Mouse (Mus musculus) embryo, embryonic 9.5 days (tissue): ENCODE results near the gene Nmt1.

Experiments
- DNase-seq: peaks from one replicate; pipeline ENCODE4 v3.0.0-alpha.2; 2017; ENCODE audit errors: extremely low spot score

The Nmt1 gene

DNA sequence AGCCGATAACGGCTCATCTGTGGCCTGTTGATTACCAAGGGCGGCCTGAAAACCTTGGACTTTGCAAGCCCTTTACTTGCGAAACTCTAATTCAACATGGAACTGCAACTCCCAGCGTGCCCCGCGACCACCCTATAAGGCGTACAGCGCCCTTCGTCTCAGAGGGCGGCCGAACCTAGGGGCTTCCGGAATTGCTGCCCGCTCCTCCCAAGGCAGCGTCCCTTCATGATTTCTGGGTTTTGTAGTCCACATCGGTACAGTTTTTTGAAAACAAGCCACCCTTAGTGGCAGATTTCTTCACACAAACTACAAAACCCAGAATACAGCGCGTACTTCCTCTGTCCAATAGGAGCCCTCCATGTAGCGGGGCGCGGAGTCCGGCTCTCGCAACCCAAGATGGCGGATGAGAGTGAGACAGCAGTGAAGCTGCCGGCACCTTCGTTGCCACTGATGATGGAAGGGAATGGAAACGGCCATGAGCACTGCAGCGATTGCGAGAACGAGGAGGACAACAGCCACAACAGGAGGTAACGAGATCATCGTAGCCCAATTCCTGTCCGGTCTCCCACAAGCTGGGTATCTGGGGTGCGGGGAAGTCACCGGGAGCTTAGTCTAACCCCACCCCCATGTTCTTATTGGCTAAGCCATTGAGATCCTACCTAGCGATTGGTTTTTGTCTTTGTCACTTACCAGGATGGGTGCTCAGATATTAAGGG, at the start of gene Nmt1, which contains the start of gene Dcakd:
TSS of gene Nmt1 (plus strand) at position 15 of the 716 bp plus-strand sequence.
TSS of gene Dcakd (minus strand) at position 158 of the 716 bp plus-strand sequence.
- peak; percentile 98 for DNase-seq

DNA sequence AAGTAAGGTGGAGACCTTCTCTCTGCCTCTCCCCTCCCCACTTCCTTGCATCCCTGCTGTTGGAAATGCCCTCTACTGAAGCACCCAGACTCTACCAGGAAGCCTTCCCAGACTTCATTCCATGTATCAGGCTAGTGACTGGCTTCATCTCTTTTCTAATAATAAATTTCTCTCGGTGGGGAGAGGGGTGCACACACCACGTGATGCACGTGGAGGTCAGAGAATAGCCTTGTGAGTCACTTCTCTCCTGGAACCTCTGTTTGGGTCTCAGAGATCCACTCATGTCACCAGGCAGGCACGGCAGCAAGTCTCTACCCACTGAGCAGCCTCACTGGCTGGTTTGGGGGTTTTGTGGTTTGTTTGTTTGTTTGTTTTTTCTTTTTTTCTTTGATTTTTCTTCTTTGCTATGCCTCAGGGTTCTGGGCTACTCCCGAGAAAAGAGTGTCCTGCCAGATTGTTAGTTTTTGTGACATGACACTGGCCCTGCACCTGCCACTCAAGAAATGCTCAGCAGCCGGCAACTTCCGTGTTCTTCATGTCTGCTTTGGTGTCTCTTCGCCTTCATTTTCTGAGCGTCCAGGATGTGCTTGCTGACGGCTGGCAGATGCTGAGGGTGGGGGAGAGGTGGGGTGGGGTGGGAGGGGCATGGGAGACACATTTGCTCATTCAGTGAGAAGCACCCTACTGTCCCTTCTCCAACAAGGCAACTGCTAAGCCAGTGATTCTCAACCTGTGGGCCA, 46.7 kb upstream of the Nmt1 start:
- no peak for DNase-seq

DNA sequence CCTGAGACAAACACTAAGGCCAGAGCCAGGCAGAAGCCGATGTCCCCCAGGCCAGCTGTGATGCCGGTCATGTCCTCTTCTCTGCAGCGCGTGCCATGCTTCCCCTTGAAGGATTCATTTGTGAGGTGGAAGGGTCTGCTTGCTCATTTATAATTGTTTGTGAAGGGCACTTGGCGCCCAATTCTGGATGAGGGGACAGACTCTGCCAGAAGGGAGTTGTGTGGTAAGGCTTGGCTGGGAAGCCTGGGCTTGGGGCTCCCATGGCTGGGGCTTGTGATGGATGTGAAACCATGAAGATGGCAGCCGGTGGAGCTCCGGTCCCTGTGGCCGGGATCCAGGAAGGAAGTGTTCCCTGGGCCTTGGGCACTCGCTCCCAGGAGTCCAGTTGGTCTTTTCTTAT, 43.9 kb upstream of the Nmt1 start:
- DNase-seq: no peak

GRCm38 (mm10) chr11:102984615-102985014, 43.4 kb upstream of the Nmt1 start:
- no peak for DNase-seq

DNA sequence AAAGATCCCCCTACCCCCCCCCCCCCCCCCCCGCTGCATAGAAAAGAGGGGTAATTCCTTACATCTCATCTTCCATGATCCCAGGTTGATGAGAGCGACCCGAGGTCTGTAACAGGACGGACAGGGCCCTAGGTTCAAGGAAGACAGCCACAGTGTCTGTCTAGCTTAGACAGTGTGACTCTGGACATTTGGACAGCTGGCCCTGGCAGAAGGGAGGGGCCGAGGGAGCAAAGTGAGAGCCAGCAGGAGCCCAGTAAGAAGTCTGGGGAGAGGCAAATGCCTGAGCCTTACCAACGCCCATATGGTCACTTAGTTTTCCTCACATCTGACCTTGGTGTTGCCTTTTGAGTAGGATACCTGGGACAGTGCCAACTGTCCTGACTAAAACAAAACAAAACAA, 42.8 kb upstream of the Nmt1 start:
- DNase-seq: no peak

GRCm38 (mm10) chr11:102989641-102990151, 38.3 kb upstream of the Nmt1 start:
- no peak for DNase-seq

GRCm38 (mm10) chr11:102990152-102990663, 37.8 kb upstream of the Nmt1 start:
- peak; percentile 47 for DNase-seq

- DNase-seq: peak; percentile 37
Observed at GRCm38 (mm10) chr11:102991681-102992080, 36.3 kb upstream of the Nmt1 start.

- DNase-seq: peak; percentile 81
Observed at GRCm38 (mm10) chr11:102992940-102993339, 35.0 kb upstream of the Nmt1 start.

GRCm38 (mm10) chr11:102993420-102994029, 34.5 kb upstream of the Nmt1 start:
- no peak for DNase-seq

DNA sequence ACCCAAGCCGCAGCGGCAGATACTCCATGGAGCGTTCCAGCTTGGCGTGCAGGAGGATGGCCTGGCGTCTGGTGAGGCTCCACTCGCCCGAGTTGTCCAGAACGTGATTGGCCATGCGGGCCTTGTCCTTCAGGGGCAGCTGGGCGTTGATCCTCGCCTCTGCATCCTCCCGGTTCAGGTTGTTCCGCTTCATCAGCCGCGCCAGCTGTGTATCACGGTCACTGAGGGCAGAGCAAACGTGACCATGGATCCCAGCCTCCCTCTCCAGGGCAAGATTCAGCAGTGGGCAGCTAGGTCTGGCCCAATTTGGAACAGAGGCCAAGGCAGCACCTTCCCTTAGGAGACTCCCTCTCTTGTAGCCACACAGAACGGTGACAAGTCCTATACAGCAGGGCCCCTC, 33.0 kb upstream of the Nmt1 start:
- no peak for DNase-seq

DNA sequence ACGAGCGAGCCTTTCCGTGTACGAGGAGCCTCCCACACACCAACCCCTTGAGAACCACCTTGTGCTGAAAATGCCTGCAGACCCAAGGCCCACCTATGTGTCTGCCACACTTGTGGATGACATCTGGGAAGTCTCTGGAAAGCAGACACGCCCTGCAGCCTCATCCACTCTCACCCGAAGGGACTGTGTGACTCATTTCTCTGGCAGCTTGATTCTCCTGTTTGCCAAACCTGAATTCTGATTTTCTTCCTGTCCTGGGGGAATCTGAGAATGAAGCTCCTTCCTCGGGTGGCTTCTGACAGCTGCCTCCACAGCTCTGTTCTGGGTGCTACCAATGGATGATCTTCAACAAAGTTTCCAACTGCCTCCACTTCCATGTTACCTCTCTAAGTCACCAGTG, 31.6 kb upstream of the Nmt1 start:
- DNase-seq: no peak

DNA sequence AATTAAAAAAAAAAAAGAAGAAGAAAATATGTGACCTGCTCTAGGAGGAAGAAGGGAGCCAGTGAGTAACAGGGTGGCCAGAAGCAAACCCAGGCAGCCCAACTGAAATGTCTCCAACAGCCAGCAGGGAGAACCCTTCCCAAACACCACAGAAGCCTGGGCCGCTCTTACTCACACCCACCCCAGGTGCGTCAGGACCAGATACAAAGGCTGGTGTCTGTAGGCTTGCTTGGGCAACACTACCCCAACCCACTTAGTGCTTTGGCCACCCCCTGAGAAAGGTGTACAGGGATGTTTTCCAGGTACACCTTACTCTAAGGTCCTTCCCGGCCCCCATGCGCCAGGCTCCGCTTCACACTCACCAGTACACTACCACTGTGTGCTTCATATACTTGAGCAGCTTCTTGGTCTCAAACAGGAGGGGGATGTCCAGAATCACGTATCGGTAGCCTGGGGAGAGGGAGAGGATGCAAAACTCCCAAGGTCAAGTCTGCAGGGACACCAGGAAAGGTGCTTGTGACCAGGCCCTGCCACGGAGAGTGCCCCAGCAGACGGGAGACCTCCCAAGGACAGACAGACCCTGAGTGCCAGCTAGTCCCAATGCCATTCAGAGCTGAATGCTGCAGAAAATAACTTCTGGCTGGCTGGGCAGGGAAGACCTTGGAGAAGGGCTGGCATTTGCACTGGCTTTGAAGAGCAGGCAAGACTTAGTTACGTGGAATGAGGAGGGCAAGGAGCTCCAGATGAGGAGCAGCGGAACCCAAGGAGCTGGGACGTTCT, 30.8 kb upstream of the Nmt1 start:
- no peak for DNase-seq

DNA sequence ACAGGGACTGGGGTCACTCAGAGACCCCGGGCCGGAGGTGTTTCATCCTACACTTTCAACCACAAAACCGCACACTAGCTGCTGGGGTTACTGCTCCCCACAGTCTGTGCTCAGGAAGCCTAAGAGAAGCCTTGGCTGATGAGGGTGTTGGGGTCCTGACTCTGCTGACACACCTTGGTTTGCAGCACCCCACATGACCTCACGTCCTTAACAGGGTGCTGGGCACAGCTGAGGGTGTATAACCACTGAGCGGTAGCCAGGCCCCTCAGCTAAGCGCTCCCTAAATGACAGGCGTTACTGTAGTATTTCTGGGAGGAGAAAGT, 29.8 kb upstream of the Nmt1 start:
- DNase-seq: no peak

GRCm38 (mm10) chr11:102998577-102999316, 29.2 kb upstream of the Nmt1 start:
- DNase-seq: no peak

DNA sequence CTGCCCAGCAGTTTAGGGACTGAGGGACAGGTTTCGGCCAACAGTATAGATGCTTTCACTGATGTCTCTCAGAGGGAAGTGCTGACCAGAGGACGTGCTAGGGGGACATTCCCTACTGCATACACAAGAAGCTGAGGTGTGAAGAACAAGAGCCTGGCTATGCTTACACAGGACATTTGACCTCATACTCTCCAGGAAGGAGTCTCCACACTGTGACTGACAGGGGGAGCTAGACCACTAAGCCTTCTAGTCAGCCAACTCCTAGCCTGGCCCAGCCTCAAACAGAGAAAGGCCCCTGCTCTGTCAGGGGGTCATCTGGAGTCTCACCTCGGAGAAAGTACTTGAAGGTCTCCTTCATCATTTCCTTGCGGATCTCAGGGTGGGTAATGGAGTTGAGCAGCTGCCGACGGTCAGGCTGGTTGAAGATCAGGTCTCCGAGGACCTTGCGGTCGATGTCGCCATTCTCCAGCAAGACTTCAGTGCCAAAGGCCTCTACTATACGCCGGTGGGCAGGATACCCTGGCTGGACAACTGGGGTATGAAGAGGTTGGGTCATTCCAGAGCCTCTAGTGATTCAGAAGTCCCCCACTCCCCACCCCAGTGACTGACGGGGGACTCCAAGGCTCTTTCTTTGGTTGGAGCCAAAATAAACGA, 28.5 kb upstream of the Nmt1 start:
- DNase-seq: no peak

DNA sequence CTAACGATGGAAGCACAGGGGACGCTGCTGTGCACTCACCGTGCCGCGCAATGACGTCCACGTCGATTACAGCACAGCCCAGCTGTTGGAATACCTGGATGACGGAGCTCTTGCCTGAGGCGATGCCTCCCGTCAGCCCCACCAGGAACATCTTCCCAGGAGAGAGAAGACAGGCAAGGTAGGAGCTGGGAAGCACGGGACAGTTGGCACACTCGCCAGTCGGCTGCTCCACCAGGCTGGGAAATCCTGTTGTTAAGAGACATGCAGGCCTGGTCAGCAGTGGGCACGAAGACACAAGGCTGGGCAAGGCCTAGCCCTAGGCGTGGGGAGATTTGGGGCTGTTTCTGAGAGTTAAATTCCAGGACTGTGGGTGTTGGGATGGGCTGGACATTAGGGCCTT, 27.9 kb upstream of the Nmt1 start:
- no peak for DNase-seq

DNA sequence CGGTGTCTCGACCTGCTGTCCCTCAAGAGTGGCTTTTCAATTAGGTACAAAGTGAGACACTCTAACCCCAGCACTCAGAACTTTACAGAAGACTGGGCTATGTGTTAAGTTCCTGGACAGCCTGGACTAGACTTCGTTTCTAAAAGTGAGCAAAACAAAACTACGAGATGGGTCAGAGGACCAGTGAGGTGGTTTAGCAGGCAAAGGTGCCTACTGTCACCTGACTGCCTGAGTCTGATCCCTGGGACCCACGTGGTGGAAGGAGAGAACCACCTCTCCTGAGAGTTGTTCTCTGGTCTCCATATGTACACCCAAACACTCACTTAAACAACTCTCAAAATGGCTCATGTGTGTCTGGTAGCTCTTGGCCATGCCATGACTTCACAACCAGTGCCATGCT, 26.9 kb upstream of the Nmt1 start:
- DNase-seq: no peak

DNA sequence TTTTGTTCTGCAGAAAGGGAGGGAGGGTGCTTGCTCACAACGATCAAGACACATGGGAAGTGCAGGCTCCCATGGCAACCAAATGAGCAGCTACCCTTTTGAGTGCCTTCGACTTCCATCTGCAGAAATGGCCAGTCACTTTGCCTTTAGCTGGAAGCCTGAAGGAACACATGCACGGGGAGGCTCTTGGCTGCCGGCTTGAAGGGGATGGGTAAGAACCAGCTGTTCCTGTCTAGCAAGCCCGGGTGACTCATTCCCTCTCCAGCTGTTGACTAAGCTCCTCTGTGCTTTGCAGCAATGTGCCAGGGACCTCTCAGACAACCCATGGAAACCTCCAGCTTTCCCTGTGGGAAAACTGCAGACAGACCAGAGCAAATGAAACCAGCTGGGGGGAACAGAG, 24.8 kb upstream of the Nmt1 start:
- DNase-seq: no peak

GRCm38 (mm10) chr11:103004852-103005251, 23.1 kb upstream of the Nmt1 start:
- DNase-seq: no peak
